Mouse (Mus musculus): Measurements from ENCODE around the gene Tfpi. TPM values are rescaled to one million over a fixed set of nuclear protein-coding genes. Genes with fewer than 3 reads are reported as not detected.

The Tfpi gene
- polyA plus RNA-seq (2017; shearing (Covaris generic)), result 10 to 100 TPM in 1 of 2 experiments, 1 to 10 TPM in 1; 3.5 to 11.9 TPM

DNA sequence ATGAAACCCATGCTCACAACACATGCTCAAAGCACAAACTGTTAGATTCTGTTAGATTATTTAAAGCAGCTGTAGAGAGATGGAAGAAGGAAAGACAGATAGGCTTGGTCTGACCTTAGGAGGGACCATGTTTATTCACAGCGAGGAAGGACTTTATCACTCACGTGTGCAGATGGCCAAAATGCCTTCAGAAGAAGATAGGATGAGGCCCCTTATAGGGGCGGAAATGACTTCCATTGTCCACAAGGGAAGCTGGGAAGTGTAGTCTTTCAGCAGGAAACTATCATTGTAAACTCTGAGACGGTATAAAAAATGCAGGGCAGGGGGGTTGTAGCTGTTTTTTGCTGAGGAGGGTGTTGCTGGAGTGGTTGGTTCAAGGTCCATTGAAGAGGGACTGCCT is at the start of gene Tfpi:
Gene Tfpi (minus strand): TSS at position 199 of the 400 bp plus-strand sequence.

DNA sequence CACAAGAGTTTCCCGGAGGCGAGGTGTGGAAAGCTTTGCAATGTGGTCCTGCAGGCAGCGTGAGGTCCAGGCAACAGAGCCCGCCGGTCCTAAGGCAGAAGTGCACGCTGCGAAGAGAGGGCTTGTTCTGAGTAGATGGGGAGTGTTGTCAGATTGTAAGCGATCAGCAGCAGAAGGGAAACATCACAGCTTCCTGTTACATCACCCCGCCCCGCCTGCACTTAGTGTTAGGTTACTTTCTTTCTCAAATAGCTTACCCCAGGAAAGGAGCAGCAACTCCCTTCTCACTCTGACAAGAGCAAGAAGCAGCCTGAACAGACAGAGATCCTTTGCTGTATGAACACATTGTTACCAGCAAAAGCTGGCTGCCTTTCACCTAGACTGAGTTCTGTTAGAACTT is 51.4 kb downstream of the Tfpi start, which contains the start of gene Calcrl:
Gene Calcrl (minus strand): TSS at position 274 of the 400 bp plus-strand sequence.

Other genes starting within 250 kb of the Tfpi start
- gene Calcrl, start 51.4 kb downstream of the Tfpi start, polyA plus RNA-seq (2017; shearing (Covaris generic)), result 10 to 100 TPM; 22.7 to 35.3 TPM
- 1 to 10 TPM in 1 of 2 experiments, not detected in 1; 1.3 TPM for gene Ctnnd1, start 174.0 kb upstream of the Tfpi start, polyA plus RNA-seq (2017; shearing (Covaris generic))
- 1 to 10 TPM in 1 of 2 experiments, under 1 TPM in 1; 0.23 to 2.7 TPM for gene Btbd18, start 182.3 kb upstream of the Tfpi start, polyA plus RNA-seq (2017; shearing (Covaris generic))
- gene Selenoh, start 194.0 kb upstream of the Tfpi start, polyA plus RNA-seq (2017; shearing (Covaris generic)), result 10 to 100 TPM; 75.6 to 81.6 TPM
- gene Gm28635, start 201.3 kb upstream of the Tfpi start, polyA plus RNA-seq (2017; shearing (Covaris generic)), result not detected
- 10 to 100 TPM; 38.9 to 41.3 TPM for gene Med19, start 201.6 kb upstream of the Tfpi start, polyA plus RNA-seq (2017; shearing (Covaris generic))
- gene Tmx2, start 202.4 kb upstream of the Tfpi start, polyA plus RNA-seq (2017; shearing (Covaris generic)), result 100 to 1,000 TPM in 1 of 2 experiments, 10 to 100 TPM in 1; 98.7 to 114 TPM
- 10 to 100 TPM; 50.2 to 64.0 TPM for gene Zdhhc5, start 238.4 kb upstream of the Tfpi start, polyA plus RNA-seq (2017; shearing (Covaris generic))